Comparison of ENCODE assay signal across 9 mouse cellular contexts in genomic region chr11:77827241-77827995, GRCm38 (mm10). TPM values are rescaled to one million over a fixed set of nuclear protein-coding genes. Genes with fewer than 3 reads are reported as not detected.
DNase-seq lines count a peak whose midpoint lies in the region; ATAC-seq and TF ChIP-seq lines count a peak whose summit lies in the region.
"Had no signal": no experiment of that assay in that cellular context is flagged by ENCODE, and none has a peak within 500 bp of the region (broad histone marks: within the 10 kb centered on the region; RNA-seq: fewer than 3 reads in every experiment).

No protein-coding gene starts in this region.

- 0 out of 2 replicates have a peak, but pooled peaks have one; percentile 44 for ATAC-seq in stomach, embryonic 16.5 days (ENCODE audit: insufficient read depth, low FRiP score)

- H3K4me2 ChIP-seq in stomach, embryonic 16.5 days (ENCODE audit: low read depth, low read length) = no peak overlapping the region
- H3K4me2 ChIP-seq: embryonic facial prominence, embryonic 13.5 days had no signal

- intact Hi-C loops in gastrocnemius, adult 2 months (cut with DNase I) = loop anchor here (1.0 kb wide), 1 partner anchor 140 kb away; no protein-coding TSS in a partner anchor

- peaks cover 15% of the 10 kb centered on the region; the same call in 1 of the 2 replicates for H3K36me3 ChIP-seq in liver, adult 2 months (ENCODE audit: control insufficient read depth, insufficient read depth, low read length)
- H3K36me3 ChIP-seq in stomach, embryonic 16.5 days (ENCODE audit: control insufficient read depth, insufficient read depth, low read length) = peaks cover 14% of the 10 kb centered on the region; the same call in 1 of the 2 replicates

- no peak overlapping the region for H3K4me3 ChIP-seq in gastrocnemius, adult 2 months
- H3K4me3 ChIP-seq in liver, adult 2 months (ENCODE audit: insufficient read depth, low read depth, low read length) = no peak overlapping the region
- H3K4me3 ChIP-seq in stomach, embryonic 16.5 days (replicated peaks; ENCODE audit: low read length) = no peak overlapping the region
- H3K4me3 ChIP-seq: embryonic facial prominence, embryonic 13.5 days had no signal

- WGBS in liver, adult 2 months = 53% methylated on average over 18 of the region's 18 CpGs
- WGBS in stomach, embryonic 16.5 days = 59% methylated on average over 18 of the region's 18 CpGs

- no peak overlapping the region for H3K27ac ChIP-seq in gastrocnemius, adult 2 months
- H3K27ac ChIP-seq in liver, adult 2 months (replicated peaks; ENCODE audit: insufficient read depth, low read depth, low read length) = no peak overlapping the region
- no peak overlapping the region for H3K27ac ChIP-seq in stomach, embryonic 16.5 days (ENCODE audit: low read length)
- H3K27ac ChIP-seq: embryonic facial prominence, embryonic 13.5 days had no signal

- H3K27me3 ChIP-seq in liver, adult 2 months (ENCODE audit: control insufficient read depth, insufficient read depth, low read length) = no peaks in the 10 kb centered on the region
- no peaks in the 10 kb centered on the region for H3K27me3 ChIP-seq in stomach, embryonic 16.5 days (ENCODE audit: control insufficient read depth, insufficient read depth, low read length)
- H3K27me3 ChIP-seq: embryonic facial prominence, embryonic 13.5 days had no signal

- H3K9me3 ChIP-seq in stomach, embryonic 16.5 days (replicated peaks; ENCODE audit: control insufficient read depth, low read length) = no peaks in the 10 kb centered on the region
- H3K9me3 ChIP-seq: embryonic facial prominence, embryonic 13.5 days had no signal

- H3K79me2 ChIP-seq in liver, adult 2 months (ENCODE audit: control insufficient read depth, insufficient read depth, low read length) = no peaks in the 10 kb centered on the region

- H3K4me1 ChIP-seq in liver, adult 2 months (ENCODE audit: control insufficient read depth, insufficient read depth, low read length) = peaks cover 6% of the 10 kb centered on the region
- H3K4me1 ChIP-seq in stomach, embryonic 16.5 days (ENCODE audit: control insufficient read depth, insufficient read depth, low read length) = 0 out of 2 replicates have a peak, but pooled peaks cover 7% of the 10 kb centered on the region

- peak; percentile 97 for TF ChIP-seq CTCF in gastrocnemius, adult 2 months (IDR thresholded peaks at IDR 0.05)
- peak; percentile 89 for TF ChIP-seq CTCF in liver, adult 2 months (IDR thresholded peaks at IDR 0.05; ENCODE audit: low read depth, low read length)

- no peak overlapping the region for H3K9ac ChIP-seq in liver, adult 2 months (ENCODE audit: low read depth, low read length)
- no peak overlapping the region for H3K9ac ChIP-seq in stomach, embryonic 16.5 days (ENCODE audit: low read length)
- H3K9ac ChIP-seq: embryonic facial prominence, embryonic 13.5 days had no signal

- no peak for TF ChIP-seq POLR2A in liver, adult 2 months (IDR thresholded peaks at IDR 0.05; ENCODE audit: extremely low read depth, insufficient read depth, low read length)

- DNase-seq in ovary, postnatal 10 days (ENCODE audit: low spot score) = peak; percentile 42
- no peak for DNase-seq in ovary, adult 18-20 months (ENCODE audit: low spot score)
- DNase-seq in cerebellum, adult 9-11 months = peak; percentile 83
- DNase-seq in gastrocnemius, adult 2 months = peak; percentile 72
- DNase-seq in kidney, adult 9 months = peak; percentile 85
- DNase-seq in liver, adult 2 months (ENCODE audit: extremely low read depth, low read depth, low spot score) = peak; percentile 42
- peak; percentile 83 for DNase-seq in neural tube, embryonic 10.5 days (ENCODE audit: extremely low spot score, low spot score)

RNA-seq across cellular contexts. Expression of gene Gm10277, which starts 39.9 kb away (rescaled TPM):
- not detected for total RNA-seq in gastrocnemius, adult 2 months (2021)
- total RNA-seq in liver, adult 2 months (2014; rRNA removed) = not detected in 2 replicates
- polyA plus RNA-seq in liver, adult 2 months (2012; rRNA removed) = not detected in 2 replicates
- 1.2 and 1.4 TPM in 2 replicates for polyA plus RNA-seq in stomach, embryonic 16.5 days (2015; fragmentation: Nextera tagmentation; extraction: Ambion mirVana)
